Mouse (Mus musculus) hindbrain, postnatal 0 days (tissue): ENCODE data around the gene Eps15. TPM values are rescaled to one million over a fixed set of nuclear protein-coding genes. Genes with fewer than 3 reads are reported as not detected.
"Not testable (repeated sequence)": the region's sequence is repeated elsewhere in the genome, so short reads cannot be mapped to it uniquely, and the experiment has no call there.

ENCODE experiments used
- ATAC-seq: fragments of 200-750 bp; cut with Nextera tagmentation; 2 replicates; pipeline ENCODE4 v1.8.0; 2017; ENCODE audit warnings: mild to moderate bottlenecking, moderate TSS enrichment, moderate library complexity
- DNase-seq: peaks from one replicate; pipeline ENCODE4 v3.0.0-alpha.2; 2015; ENCODE audit warnings: low spot score
- H3K27ac ChIP-seq: fragments of 300-500 bp; sonication (generic); 2 replicates; pipeline ENCODE4 v1.5.1; 2014; ENCODE audit warnings: mild to moderate bottlenecking
- H3K27me3 ChIP-seq: fragments of 300-500 bp; sonication (generic); 2 replicates; pipeline ENCODE4 v1.6.1; 2014; ENCODE audit warnings: low read length, mixed read lengths; ENCODE audit not compliant: insufficient read depth
- H3K36me3 ChIP-seq: fragments of 300-500 bp; sonication (generic); 2 replicates; pipeline ENCODE4 v1.6.1; 2014; ENCODE audit warnings: low read length, mixed read lengths; ENCODE audit not compliant: insufficient read depth
- H3K4me1 ChIP-seq: fragments of 300-500 bp; sonication (generic); 2 replicates; pipeline ENCODE4 v1.6.1; 2014; ENCODE audit warnings: antibody characterized with exemption, low read length, mixed read lengths; ENCODE audit not compliant: insufficient read depth
- H3K4me2 ChIP-seq: fragments of 300-500 bp; sonication (generic); 2 replicates; pipeline ENCODE4 v1.6.1; 2014; ENCODE audit warnings: low read depth, mild to moderate bottlenecking, low read length, moderate library complexity, mixed read lengths
- H3K4me3 ChIP-seq: fragments of 300-500 bp; sonication (generic); 2 replicates; pipeline ENCODE4 v1.5.1; 2014; ENCODE audit warnings: low read length
- H3K9ac ChIP-seq: fragments of 300-500 bp; sonication (generic); replicated peaks from 2 replicates; pipeline ENCODE4 v1.6.1; 2014; ENCODE audit warnings: mild to moderate bottlenecking, low read length, moderate library complexity, mixed read lengths
- H3K9me3 ChIP-seq: fragments of 300-500 bp; sonication (generic); 2 replicates; pipeline ENCODE4 v1.6.1; 2016; ENCODE audit warnings: low read length, mixed read lengths
- CTCF ChIP-seq: IDR thresholded peaks from 2 replicates; pipeline ENCODE4 v1.5.1; 2016; ENCODE audit warnings: antibody characterized with exemption, control low read depth, low read depth
- WGBS: fragments of 180-500 bp; shearing (Covaris S2); extraction: QIAGEN DNeasy Blood & Tissue Kit; methylation state at CpG from one replicate; pipeline ENCODE4 v1.1.7; 2014; 5-methylcytosine and 5-hydroxymethylcytosine counted together
- polyA plus RNA-seq: library from polyadenylated mRNA; unstranded; fragments of >200 nt; fragmentation: Nextera tagmentation; extraction: Ambion mirVana; gene quantifications from 2 replicates; pipeline ENCODE4 v1.2.1, GENCODE M21; 2015
- total RNA-seq: library from RNA; depleted of rRNA; stranded (reverse); fragments of >200 nt; gene quantifications from 2 replicates; pipeline ENCODE4 v1.2.3, GENCODE M21; 2014

Gene Eps15
- total and polyA plus RNA-seq, 2 experiments from 2014 or later: 57.4 to 73.0 TPM

- 41% methylated on average over 13 of the region's 13 CpGs for WGBS
- Histone ChIP-seq H3K27me3 (no peaks in the 10 kb centered on the region), H3K4me2 (peak overlapping the region; percentile 49), H3K36me3 (0 out of 2 replicates have a peak, but pooled peaks cover 4% of the 10 kb centered on the region), H3K4me3 (0 out of 2 replicates have a peak overlapping the region, but pooled peaks have one; percentile 14), H3K9ac (peak overlapping the region; percentile 35; the same call in 1 of the 2 replicates), H3K4me1 (no peaks in the 10 kb centered on the region), H3K9me3 (no peaks in the 10 kb centered on the region), H3K27ac (no peak overlapping the region)
- peak; percentile 40; the same call in 1 of the 2 replicates for ATAC-seq
- TF ChIP-seq CTCF: no peak
- no peak for DNase-seq
These were observed 114.4 kb downstream of the Eps15 start for GRCm38 (mm10) chr4:109394314-109395074.

DNA sequence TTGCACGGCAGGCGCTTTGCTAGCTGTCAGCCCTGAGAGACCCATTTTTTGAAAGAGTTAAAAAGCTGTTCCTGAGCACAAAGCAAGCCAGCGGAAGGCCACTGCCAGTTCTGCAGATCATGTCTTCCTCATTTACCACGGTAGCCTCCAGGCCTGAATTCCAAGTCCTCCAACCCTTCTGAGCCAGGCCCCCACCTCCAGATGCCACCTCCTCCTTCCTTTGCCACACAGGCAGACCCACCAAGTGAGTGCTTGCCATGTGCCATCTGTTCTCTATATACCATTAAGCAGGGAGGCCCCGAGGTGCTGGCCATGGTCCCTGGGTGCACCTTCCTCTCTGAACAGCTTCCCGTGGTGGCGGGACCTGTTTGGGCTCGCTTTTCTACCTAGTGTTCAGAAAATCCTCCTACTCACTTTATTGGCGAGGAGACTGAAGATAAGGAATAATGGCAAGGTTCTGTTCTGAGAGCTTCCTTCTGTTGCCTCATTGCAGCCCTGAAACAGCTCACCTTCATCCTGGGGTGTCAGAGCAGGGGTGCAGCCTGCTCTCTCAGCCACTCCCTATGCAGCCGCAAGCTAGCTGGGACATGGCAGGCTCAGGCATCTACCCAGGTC lies 120.4 kb downstream of the Eps15 start:
- Histone ChIP-seq H3K36me3 (no peaks in the 10 kb centered on the region), H3K27ac (no peak overlapping the region), H3K4me3 (no peak overlapping the region), H3K27me3 (no peaks in the 10 kb centered on the region), H3K9ac (no peak overlapping the region), H3K9me3 (no peaks in the 10 kb centered on the region), H3K4me2 (no peak overlapping the region), H3K4me1 (no peaks in the 10 kb centered on the region)
- TF ChIP-seq CTCF: no peak
- no peak for DNase-seq
- 66% methylated on average over 10 of the region's 10 CpGs for WGBS
- ATAC-seq: no peak

DNA sequence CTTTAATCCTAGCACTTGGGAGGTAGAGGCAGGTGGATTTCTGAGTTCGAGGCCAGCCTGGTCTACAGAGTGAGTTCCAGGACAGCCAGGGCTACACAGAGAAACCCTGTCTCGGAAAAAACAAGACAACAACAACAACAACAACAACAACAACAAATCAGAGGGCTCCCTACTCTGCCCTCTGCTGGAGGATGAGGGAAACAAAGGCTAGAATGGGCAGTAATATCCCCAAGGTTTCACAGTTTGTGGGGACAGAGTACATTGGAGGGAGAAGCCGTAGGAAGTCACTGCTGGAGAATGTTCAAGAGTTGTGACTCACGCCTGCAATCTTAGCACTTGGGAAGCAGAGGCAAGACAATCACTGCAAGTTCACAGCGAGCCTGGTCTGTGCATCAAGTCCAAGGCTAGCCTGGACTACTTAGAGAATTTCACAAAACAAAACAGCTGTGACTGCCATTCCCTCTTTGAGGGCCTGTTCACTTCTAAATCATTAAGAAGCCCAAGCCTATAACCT lies 121.2 kb downstream of the Eps15 start:
- 78% methylated on average over 5 of the region's 5 CpGs for WGBS
- DNase-seq: no peak
- Histone ChIP-seq H3K36me3 (no peaks in the 10 kb centered on the region), H3K27ac (no peak overlapping the region), H3K4me3 (no peak overlapping the region), H3K27me3 (no peaks in the 10 kb centered on the region), H3K9ac (no peak overlapping the region), H3K4me2 (no peak overlapping the region), H3K9me3 (no peaks in the 10 kb centered on the region), H3K4me1 (peaks cover 4% of the 10 kb centered on the region; the same call in 1 of the 2 replicates)
- TF ChIP-seq CTCF: peak; percentile 50; the same call in 1 of the 2 replicates
- ATAC-seq: no peak

DNA sequence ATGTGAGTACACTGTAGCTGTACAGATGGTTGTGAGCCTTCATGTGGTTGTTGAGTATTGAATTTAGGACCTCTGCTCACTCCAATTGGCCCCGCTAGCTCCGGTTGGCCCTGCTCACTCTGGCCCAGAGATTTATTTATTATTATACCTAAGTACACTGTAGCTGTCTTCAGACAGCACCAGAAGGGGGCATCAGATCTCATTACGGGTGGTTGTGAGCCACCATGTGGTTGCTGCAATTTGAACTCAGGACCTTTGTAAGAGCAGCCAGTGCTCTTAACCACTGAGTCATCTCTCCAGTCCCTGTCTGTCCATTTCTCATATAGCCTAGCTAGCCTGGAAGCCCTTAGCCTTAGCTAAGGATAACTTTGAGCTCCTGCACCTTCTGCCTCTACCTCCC lies 124.8 kb downstream of the Eps15 start:
- H3K4me3 ChIP-seq, H3K9me3 ChIP-seq, H3K36me3 ChIP-seq, DNase-seq, H3K27me3 ChIP-seq, ATAC-seq, H3K4me1 ChIP-seq, H3K4me2 ChIP-seq, H3K27ac ChIP-seq, H3K9ac ChIP-seq: not testable (repeated sequence)
- WGBS: 93% methylated on average over 3 of the region's 3 CpGs
- peak; percentile 9; the same call in 1 of the 2 replicates for TF ChIP-seq CTCF

DNA sequence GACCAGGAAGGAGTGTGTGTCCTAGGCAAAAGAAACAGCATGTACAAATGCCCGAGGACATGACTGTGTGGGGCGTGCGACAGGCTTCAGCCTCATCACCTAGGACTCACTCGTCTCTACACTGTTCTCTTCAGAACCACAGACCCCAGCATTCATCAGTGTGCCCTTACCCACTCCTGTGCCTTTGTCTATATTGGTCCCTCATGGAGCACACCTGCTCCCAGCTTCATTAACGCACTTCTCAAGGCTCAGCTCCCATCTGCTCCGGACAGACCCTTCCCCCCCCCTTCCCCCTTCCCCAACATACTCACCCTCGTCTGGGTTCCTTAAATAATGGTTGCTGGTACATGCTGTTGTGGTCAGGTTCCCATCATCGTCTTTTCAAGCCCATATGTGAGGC lies 125.3 kb downstream of the Eps15 start:
- no peak for TF ChIP-seq CTCF
- ATAC-seq: no peak
- no peak overlapping the region for H3K4me3 ChIP-seq
- H3K9ac ChIP-seq: no peak overlapping the region
- no peaks in the 10 kb centered on the region for H3K9me3 ChIP-seq
- H3K27ac ChIP-seq: no peak overlapping the region
- H3K4me1 ChIP-seq: peaks cover 9% of the 10 kb centered on the region; the same call in 1 of the 2 replicates
- H3K27me3 ChIP-seq: no peaks in the 10 kb centered on the region
- WGBS: 44% methylated on average over 8 of the region's 8 CpGs
- no peaks in the 10 kb centered on the region for H3K36me3 ChIP-seq
- peak overlapping the region; percentile 99; the same call in 1 of the 2 replicates for H3K4me2 ChIP-seq
- DNase-seq: no peak

- Histone ChIP-seq H3K4me1 (peaks cover 9% of the 10 kb centered on the region; the same call in 1 of the 2 replicates), H3K36me3 (no peaks in the 10 kb centered on the region), H3K4me3 (peak overlapping the region; percentile 63), H3K27me3 (no peaks in the 10 kb centered on the region), H3K27ac (peak overlapping the region; percentile 60; the same call in 1 of the 2 replicates), H3K9ac (peak overlapping the region; percentile 77; the same call in 1 of the 2 replicates), H3K4me2 (peak overlapping the region; percentile 99), H3K9me3 (no peaks in the 10 kb centered on the region)
- no peak for TF ChIP-seq CTCF
- WGBS: 6% methylated on average over 3 of the region's 3 CpGs
- DNase-seq (peak; percentile 69), ATAC-seq (peak; percentile 76)
These were observed 126.0 kb downstream of the Eps15 start for GRCm38 (mm10) chr4:109406054-109406485.
